Mouse (Mus musculus): ENCODE data around the gene Cacnb4. TPM values are rescaled to one million over a fixed set of nuclear protein-coding genes. Genes with fewer than 3 reads are reported as not detected.

Gene Cacnb4
- polyA plus RNA-seq, 1 experiment = 0.07 TPM

- peaks cover 3% of the 10 kb centered on the region; the same call in 1 of the 2 replicates for H3K4me1 ChIP-seq
- TF ChIP-seq FLI1 (IDR thresholded peaks at IDR 0.05; ENCODE audit: low read length) = no peak
- no peak for TF ChIP-seq GATA1 (IDR thresholded peaks at IDR 0.05; ENCODE audit: borderline replicate concordance, low read length)
- peaks cover 24% of the 10 kb centered on the region for H3K27me3 ChIP-seq (replicated peaks)
- peaks cover 6% of the 10 kb centered on the region for H3K9me3 ChIP-seq
- no peak overlapping the region for H3K4me3 ChIP-seq (replicated peaks)
- no peaks in the 10 kb centered on the region for H3K36me3 ChIP-seq (replicated peaks; ENCODE audit: low read length)
Measured at GRCm38 (mm10) chr2:52499849-52500262, 176.8 kb downstream of the Cacnb4 start.

- Histone ChIP-seq H3K36me3 (replicated peaks; ENCODE audit: low read length) (no peaks in the 10 kb centered on the region), H3K27me3 (replicated peaks) (peaks cover 24% of the 10 kb centered on the region), H3K4me3 (replicated peaks) (no peak overlapping the region), H3K9me3 (peaks cover 6% of the 10 kb centered on the region), H3K4me1 (peaks cover 3% of the 10 kb centered on the region; the same call in 1 of the 2 replicates)
- TF ChIP-seq FLI1 (IDR thresholded peaks at IDR 0.05; ENCODE audit: low read length) (no peak), GATA1 (IDR thresholded peaks at IDR 0.05; ENCODE audit: borderline replicate concordance, low read length) (no peak)
Measured at GRCm38 (mm10) chr2:52499101-52499537, 177.5 kb downstream of the Cacnb4 start.

GRCm38 (mm10) chr2:52495097-52495694 lies 181.4 kb downstream of the Cacnb4 start:
- TF ChIP-seq FLI1 (IDR thresholded peaks at IDR 0.05; ENCODE audit: low read length) (no peak), GATA1 (IDR thresholded peaks at IDR 0.05; ENCODE audit: borderline replicate concordance, low read length) (no peak)
- H3K9me3 ChIP-seq = no peaks in the 10 kb centered on the region
- no peak overlapping the region for H3K4me3 ChIP-seq (replicated peaks)

GRCm38 (mm10) chr2:52494274-52494673 lies 182.4 kb downstream of the Cacnb4 start:
- Histone ChIP-seq H3K4me3 (replicated peaks) (no peak overlapping the region), H3K36me3 (replicated peaks; ENCODE audit: low read length) (no peaks in the 10 kb centered on the region), H3K9me3 (no peaks in the 10 kb centered on the region), H3K4me1 (peaks cover 3% of the 10 kb centered on the region; the same call in 1 of the 2 replicates), H3K27me3 (replicated peaks) (peaks cover 16% of the 10 kb centered on the region)
- TF ChIP-seq FLI1 (IDR thresholded peaks at IDR 0.05; ENCODE audit: low read length) = no peak
- no peak for TF ChIP-seq GATA1 (IDR thresholded peaks at IDR 0.05; ENCODE audit: borderline replicate concordance, low read length)

More at GRCm38 (mm10) chr2:52495097-52495694, 181.4 kb downstream of the Cacnb4 start:
- Histone ChIP-seq H3K36me3 (replicated peaks; ENCODE audit: low read length) (no peaks in the 10 kb centered on the region), H3K4me1 (peaks cover 3% of the 10 kb centered on the region; the same call in 1 of the 2 replicates), H3K27me3 (replicated peaks) (peaks cover 19% of the 10 kb centered on the region)

- TF ChIP-seq GATA1 (IDR thresholded peaks at IDR 0.05; ENCODE audit: borderline replicate concordance, low read length) (no peak), FLI1 (IDR thresholded peaks at IDR 0.05; ENCODE audit: low read length) (no peak)
- Histone ChIP-seq H3K4me1 (peaks cover 3% of the 10 kb centered on the region; the same call in 1 of the 2 replicates), H3K4me3 (replicated peaks) (no peak overlapping the region), H3K36me3 (replicated peaks; ENCODE audit: low read length) (no peaks in the 10 kb centered on the region), H3K27me3 (replicated peaks) (peaks cover 13% of the 10 kb centered on the region), H3K9me3 (no peaks in the 10 kb centered on the region)
Measured at GRCm38 (mm10) chr2:52492867-52493266, 183.8 kb downstream of the Cacnb4 start.

GRCm38 (mm10) chr2:52489840-52490239 lies 186.8 kb downstream of the Cacnb4 start:
- Histone ChIP-seq H3K36me3 (replicated peaks; ENCODE audit: low read length) (no peaks in the 10 kb centered on the region), H3K4me3 (replicated peaks) (no peak overlapping the region), H3K27me3 (replicated peaks) (peaks cover 10% of the 10 kb centered on the region), H3K9me3 (no peaks in the 10 kb centered on the region), H3K4me1 (no peaks in the 10 kb centered on the region)
- no peak for TF ChIP-seq FLI1 (IDR thresholded peaks at IDR 0.05; ENCODE audit: low read length)
- no peak for TF ChIP-seq GATA1 (IDR thresholded peaks at IDR 0.05; ENCODE audit: borderline replicate concordance, low read length)

GRCm38 (mm10) chr2:52483496-52483895 lies 193.1 kb downstream of the Cacnb4 start:
- no peaks in the 10 kb centered on the region for H3K9me3 ChIP-seq
- TF ChIP-seq GATA1 (IDR thresholded peaks at IDR 0.05; ENCODE audit: borderline replicate concordance, low read length) (no peak), FLI1 (IDR thresholded peaks at IDR 0.05; ENCODE audit: low read length) (no peak)
- H3K4me3 ChIP-seq (replicated peaks) = no peak overlapping the region
- H3K27me3 ChIP-seq (replicated peaks) = peaks cover 8% of the 10 kb centered on the region
- no peaks in the 10 kb centered on the region for H3K36me3 ChIP-seq (replicated peaks; ENCODE audit: low read length)
- peaks cover 13% of the 10 kb centered on the region for H3K4me1 ChIP-seq

- Histone ChIP-seq H3K36me3 (replicated peaks; ENCODE audit: low read length) (no peaks in the 10 kb centered on the region), H3K9me3 (no peaks in the 10 kb centered on the region), H3K4me1 (peaks cover 23% of the 10 kb centered on the region), H3K4me3 (replicated peaks) (no peak overlapping the region), H3K27me3 (replicated peaks) (peaks cover 13% of the 10 kb centered on the region)
- TF ChIP-seq FLI1 (IDR thresholded peaks at IDR 0.05; ENCODE audit: low read length) (no peak), GATA1 (IDR thresholded peaks at IDR 0.05; ENCODE audit: borderline replicate concordance, low read length) (no peak)
Measured at GRCm38 (mm10) chr2:52480476-52480875, 196.2 kb downstream of the Cacnb4 start.

GRCm38 (mm10) chr2:52478501-52478900 lies 198.1 kb downstream of the Cacnb4 start:
- TF ChIP-seq FLI1 (IDR thresholded peaks at IDR 0.05; ENCODE audit: low read length) (no peak), GATA1 (IDR thresholded peaks at IDR 0.05; ENCODE audit: borderline replicate concordance, low read length) (no peak)
- Histone ChIP-seq H3K36me3 (replicated peaks; ENCODE audit: low read length) (no peaks in the 10 kb centered on the region), H3K27me3 (replicated peaks) (peaks cover 24% of the 10 kb centered on the region), H3K9me3 (no peaks in the 10 kb centered on the region), H3K4me1 (peaks cover 17% of the 10 kb centered on the region), H3K4me3 (replicated peaks) (no peak overlapping the region)

- H3K4me1 ChIP-seq = peaks cover 10% of the 10 kb centered on the region
- no peak overlapping the region for H3K4me3 ChIP-seq (replicated peaks)
- no peaks in the 10 kb centered on the region for H3K36me3 ChIP-seq (replicated peaks; ENCODE audit: low read length)
- TF ChIP-seq GATA1 (IDR thresholded peaks at IDR 0.05; ENCODE audit: borderline replicate concordance, low read length) (no peak), FLI1 (IDR thresholded peaks at IDR 0.05; ENCODE audit: low read length) (no peak)
- H3K27me3 ChIP-seq (replicated peaks) = peaks cover 26% of the 10 kb centered on the region
- no peaks in the 10 kb centered on the region for H3K9me3 ChIP-seq
Measured at GRCm38 (mm10) chr2:52477550-52477907, 199.1 kb downstream of the Cacnb4 start.

Data from megakaryocyte, embryonic 14.5 days (primary cell).